Mouse (Mus musculus): ENCODE measurements around the gene Mcm6. TPM values are rescaled to one million over a fixed set of nuclear protein-coding genes. Genes with fewer than 3 reads are reported as not detected.

Gene Mcm6
- total and polyA plus RNA-seq, 2 experiments from 2014 or later: 40.5 to 52.4 TPM

- ATAC-seq (no peak), DNase-seq (no peak)
- Histone ChIP-seq H3K9me3 (ENCODE audit: low read length) (no peaks in the 10 kb centered on the region), H3K27me3 (ENCODE audit: insufficient read depth, low read length) (no peaks in the 10 kb centered on the region), H3K9ac (no peak overlapping the region), H3K36me3 (ENCODE audit: insufficient read depth) (no peaks in the 10 kb centered on the region), H3K4me3 (ENCODE audit: low read depth, low read length) (no peak overlapping the region), H3K4me2 (ENCODE audit: low read depth) (no peak overlapping the region), H3K27ac (ENCODE audit: low read depth, low read length) (no peak overlapping the region), H3K4me1 (ENCODE audit: insufficient read depth) (no peaks in the 10 kb centered on the region)
- no peak for TF ChIP-seq CTCF (IDR thresholded peaks at IDR 0.05; ENCODE audit: low read depth)
- 88% methylated on average over 5 of the region's 5 CpGs for WGBS
Observed at GRCm38 (mm10) chr1:128398738-128399445, 39.4 kb upstream of the Mcm6 start.

DNA sequence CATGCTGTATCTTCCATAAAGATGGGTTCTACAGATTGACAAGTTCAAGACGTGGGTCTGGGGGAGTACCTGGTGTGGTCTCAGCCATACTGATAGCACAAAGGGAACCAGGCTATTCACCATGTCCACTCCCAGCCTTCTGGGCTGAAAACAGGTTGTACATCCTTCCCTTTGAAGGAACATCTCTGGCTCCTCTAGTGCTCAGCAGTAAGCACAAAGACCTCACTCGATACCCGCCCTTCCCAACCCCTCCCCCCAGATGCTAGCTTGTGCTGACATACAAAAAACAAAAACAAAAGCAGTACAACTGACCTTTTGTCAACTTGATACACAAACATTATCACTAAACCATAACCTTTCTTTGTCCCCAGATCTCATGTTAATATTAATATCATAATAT lies 35.2 kb upstream of the Mcm6 start:
- no peak for DNase-seq

GRCm38 (mm10) chr1:128392382-128392781 lies 32.9 kb upstream of the Mcm6 start:
- no peaks in the 10 kb centered on the region for H3K9me3 ChIP-seq (ENCODE audit: low read length)
- H3K4me1 ChIP-seq (ENCODE audit: insufficient read depth): no peaks in the 10 kb centered on the region
- 41% methylated on average over 2 of the region's 2 CpGs for WGBS
- DNase-seq (no peak), ATAC-seq (no peak)
- H3K36me3 ChIP-seq (ENCODE audit: insufficient read depth): peaks cover 5% of the 10 kb centered on the region
- no peak overlapping the region for H3K27ac ChIP-seq (ENCODE audit: low read depth, low read length)
- no peak overlapping the region for H3K4me3 ChIP-seq (ENCODE audit: low read depth, low read length)
- no peaks in the 10 kb centered on the region for H3K27me3 ChIP-seq (ENCODE audit: insufficient read depth, low read length)
- no peak overlapping the region for H3K9ac ChIP-seq
- H3K4me2 ChIP-seq (ENCODE audit: low read depth): no peak overlapping the region
- no peak for TF ChIP-seq CTCF (IDR thresholded peaks at IDR 0.05; ENCODE audit: low read depth)

More for the DNA sequence above, 35.2 kb upstream of the Mcm6 start:
- Histone ChIP-seq H3K4me2 (ENCODE audit: low read depth) (no peak overlapping the region), H3K9me3 (ENCODE audit: low read length) (no peaks in the 10 kb centered on the region), H3K4me1 (ENCODE audit: insufficient read depth) (no peaks in the 10 kb centered on the region), H3K27me3 (ENCODE audit: insufficient read depth, low read length) (no peaks in the 10 kb centered on the region), H3K4me3 (ENCODE audit: low read depth, low read length) (no peak overlapping the region), H3K9ac (no peak overlapping the region), H3K36me3 (ENCODE audit: insufficient read depth) (no peaks in the 10 kb centered on the region), H3K27ac (ENCODE audit: low read depth, low read length) (no peak overlapping the region)
- TF ChIP-seq CTCF (IDR thresholded peaks at IDR 0.05; ENCODE audit: low read depth): no peak
- ATAC-seq: no peak
- 86% methylated on average over 3 of the region's 3 CpGs for WGBS

GRCm38 (mm10) chr1:128386487-128386886 lies 27.0 kb upstream of the Mcm6 start:
- whole genome bisulfite sequencing: 94% methylated on average over 7 of the region's 7 CpGs
- no peaks in the 10 kb centered on the region for H3K9me3 ChIP-seq (ENCODE audit: low read length)
- no peak overlapping the region for H3K4me3 ChIP-seq (ENCODE audit: low read depth, low read length)
- H3K4me2 ChIP-seq (ENCODE audit: low read depth): no peak overlapping the region
- TF ChIP-seq CTCF (IDR thresholded peaks at IDR 0.05; ENCODE audit: low read depth): no peak
- ATAC-seq: no peak
- no peak for DNase-seq
- H3K27ac ChIP-seq (ENCODE audit: low read depth, low read length): no peak overlapping the region
- no peaks in the 10 kb centered on the region for H3K4me1 ChIP-seq (ENCODE audit: insufficient read depth)
- H3K36me3 ChIP-seq (ENCODE audit: insufficient read depth): peaks cover 20% of the 10 kb centered on the region
- no peak overlapping the region for H3K9ac ChIP-seq
- no peaks in the 10 kb centered on the region for H3K27me3 ChIP-seq (ENCODE audit: insufficient read depth, low read length)

DNA sequence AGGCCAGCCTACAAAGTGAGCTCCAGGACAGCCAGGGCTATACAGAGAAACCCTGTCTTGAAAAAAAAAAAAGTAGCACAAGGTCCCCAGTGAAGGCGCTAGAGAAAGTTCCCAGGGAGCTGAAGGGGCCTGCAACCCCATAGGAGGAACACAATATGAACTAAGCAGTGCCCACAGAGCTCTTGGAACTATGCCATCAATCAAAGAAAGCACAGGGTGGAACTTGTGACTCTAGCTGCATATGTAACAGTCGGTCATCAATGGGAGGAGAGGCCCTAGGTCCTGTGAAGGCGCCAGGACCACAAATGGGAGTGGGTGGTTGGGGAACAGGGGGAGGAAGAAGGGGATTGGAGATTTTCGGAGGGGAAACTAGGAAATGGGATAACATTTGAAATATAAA lies 17.4 kb upstream of the Mcm6 start:
- no peak overlapping the region for H3K4me3 ChIP-seq (ENCODE audit: low read depth, low read length)
- H3K9ac ChIP-seq: no peak overlapping the region
- no peak overlapping the region for H3K4me2 ChIP-seq (ENCODE audit: low read depth)
- H3K36me3 ChIP-seq (ENCODE audit: insufficient read depth): peaks cover 6% of the 10 kb centered on the region; the same call in 1 of the 2 replicates
- no peaks in the 10 kb centered on the region for H3K9me3 ChIP-seq (ENCODE audit: low read length)
- H3K27me3 ChIP-seq (ENCODE audit: insufficient read depth, low read length): no peaks in the 10 kb centered on the region
- H3K4me1 ChIP-seq (ENCODE audit: insufficient read depth): no peaks in the 10 kb centered on the region
- DNase-seq: no peak
- no peak for ATAC-seq
- WGBS: 67% methylated on average over 4 of the region's 4 CpGs
- no peak for TF ChIP-seq CTCF (IDR thresholded peaks at IDR 0.05; ENCODE audit: low read depth)
- H3K27ac ChIP-seq (ENCODE audit: low read depth, low read length): no peak overlapping the region

- no peak overlapping the region for H3K9ac ChIP-seq
- ATAC-seq: no peak
Observed at GRCm38 (mm10) chr1:128372143-128372860, 12.8 kb upstream of the Mcm6 start.

More at GRCm38 (mm10) chr1:128372143-128372860, 12.8 kb upstream of the Mcm6 start:
- WGBS: 71% methylated on average over 7 of the region's 7 CpGs
- no peak overlapping the region for H3K27ac ChIP-seq (ENCODE audit: low read depth, low read length)
- H3K36me3 ChIP-seq (ENCODE audit: insufficient read depth): peaks cover 10% of the 10 kb centered on the region; the same call in 1 of the 2 replicates
- H3K9me3 ChIP-seq (ENCODE audit: low read length): no peaks in the 10 kb centered on the region
- H3K4me2 ChIP-seq (ENCODE audit: low read depth): no peak overlapping the region
- H3K4me1 ChIP-seq (ENCODE audit: insufficient read depth): no peaks in the 10 kb centered on the region
- peak; percentile 69 for TF ChIP-seq CTCF (IDR thresholded peaks at IDR 0.05; ENCODE audit: low read depth)
- peak; percentile 42 for DNase-seq
- H3K27me3 ChIP-seq (ENCODE audit: insufficient read depth, low read length): no peaks in the 10 kb centered on the region
- H3K4me3 ChIP-seq (ENCODE audit: low read depth, low read length): no peak overlapping the region
